Mouse (Mus musculus) neural tube, embryonic 13.5 days (tissue): ENCODE results near the gene Lacc1. TPM values are rescaled to one million over a fixed set of nuclear protein-coding genes. Genes with fewer than 3 reads are reported as not detected.

Experiments
- ATAC-seq: fragments of 200-750 bp; cut with Nextera tagmentation; 2 replicates; pipeline ENCODE4 v1.8.0; 2017; ENCODE audit warnings: low read depth, mild to moderate bottlenecking, moderate TSS enrichment, moderate library complexity
- H3K27ac ChIP-seq: fragments of 300-500 bp; sonication (generic); replicated peaks from 2 replicates; pipeline ENCODE4 v1.5.1; 2015; ENCODE audit warnings: moderate library complexity, mild to moderate bottlenecking, inconsistent platforms
- H3K27me3 ChIP-seq: fragments of 300-500 bp; sonication (generic); 2 replicates; pipeline ENCODE4 v1.6.1; 2015; ENCODE audit warnings: mild to moderate bottlenecking, inconsistent platforms
- H3K36me3 ChIP-seq: fragments of 300-500 bp; sonication (generic); 2 replicates; pipeline ENCODE4 v1.6.1; 2015; ENCODE audit warnings: mild to moderate bottlenecking, inconsistent platforms
- H3K4me1 ChIP-seq: fragments of 300-500 bp; sonication (generic); replicated peaks from 2 replicates; pipeline ENCODE4 v1.6.1; 2015; ENCODE audit warnings: inconsistent platforms
- H3K4me2 ChIP-seq: fragments of 300-500 bp; sonication (generic); 2 replicates; pipeline ENCODE4 v1.6.1; 2015; ENCODE audit warnings: inconsistent platforms, mild to moderate bottlenecking, moderate library complexity
- H3K4me3 ChIP-seq: fragments of 300-500 bp; sonication (generic); 2 replicates; pipeline ENCODE4 v1.5.1; 2015; ENCODE audit warnings: mild to moderate bottlenecking, inconsistent platforms
- H3K9ac ChIP-seq: fragments of 300-500 bp; sonication (generic); 2 replicates; pipeline ENCODE4 v1.6.1; 2015; ENCODE audit warnings: moderate library complexity, mild to moderate bottlenecking, inconsistent platforms
- H3K9me3 ChIP-seq: fragments of 300-500 bp; sonication (generic); 2 replicates; pipeline ENCODE4 v1.6.1; 2016; ENCODE audit warnings: inconsistent platforms
- WGBS: fragments of 180-500 bp; shearing (Covaris S2); methylation state at CpG from one replicate; pipeline ENCODE4 v1.1.7; 2015; 5-methylcytosine and 5-hydroxymethylcytosine counted together
- polyA plus RNA-seq: library from polyadenylated mRNA; unstranded; fragments of >200 nt; fragmentation: Nextera tagmentation; extraction: Ambion mirVana; gene quantifications from 2 replicates; pipeline ENCODE4 v1.2.1, GENCODE M21; 2015

Lacc1 gene
- 3.5 and 3.6 TPM in 2 replicates for polyA plus RNA-seq

DNA sequence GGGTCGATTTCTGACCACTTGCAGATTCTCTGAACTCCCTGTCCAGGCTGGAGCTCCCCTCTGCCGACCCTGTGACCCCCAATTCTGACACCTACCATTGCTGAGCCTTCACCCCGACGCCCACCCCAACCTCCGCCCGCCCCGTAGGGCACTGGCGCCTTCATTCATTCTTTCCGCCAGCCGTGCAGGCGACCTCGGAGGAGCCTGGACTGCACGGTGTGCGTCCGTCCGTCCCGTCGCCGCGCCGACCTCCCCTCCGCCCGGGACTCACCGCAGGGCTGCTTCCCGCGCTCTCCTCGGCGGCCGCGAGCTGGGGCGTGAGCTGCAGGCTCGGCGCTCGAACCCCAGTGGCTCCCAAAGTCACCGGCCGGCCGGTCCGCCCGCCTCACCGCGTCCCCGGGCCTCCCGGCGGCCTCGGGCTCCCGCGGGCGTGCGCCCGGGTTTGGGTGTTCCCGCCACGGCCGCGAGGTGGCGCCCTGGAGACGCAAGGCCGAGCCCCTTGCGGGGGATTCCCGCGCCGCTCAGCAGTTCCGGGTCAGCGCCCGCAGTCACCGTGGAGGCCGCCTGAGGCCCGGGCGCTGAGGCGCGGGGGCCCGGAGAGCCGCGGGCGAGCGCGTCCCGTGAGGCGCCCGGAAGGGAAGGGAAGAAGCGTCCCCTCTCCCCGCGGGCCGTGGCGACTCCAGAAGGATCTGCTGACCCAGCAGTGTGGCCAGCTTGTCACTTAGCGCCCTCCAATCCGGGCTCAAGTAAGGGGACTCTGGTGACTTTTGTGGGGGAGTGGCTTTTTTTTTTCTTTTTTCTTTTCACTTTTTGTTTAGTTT is at the start of gene Lacc1, which contains the start of gene Ccdc122:
Gene Lacc1, minus strand, starts transcription at position 679 of the 821 bp plus-strand sequence.
Gene Ccdc122, plus strand, starts transcription at position 547 of the 821 bp plus-strand sequence.
- H3K4me1 ChIP-seq = peaks cover 7% of the 10 kb centered on the region
- H3K27me3 ChIP-seq = no peaks in the 10 kb centered on the region
- H3K9ac ChIP-seq = peak within 1 kb of the TSS; percentile 70
- no peaks in the 10 kb centered on the region for H3K36me3 ChIP-seq
- no peaks in the 10 kb centered on the region for H3K9me3 ChIP-seq
- peak within 1 kb of the TSS; percentile 51 for H3K4me3 ChIP-seq
- ATAC-seq = peak; percentile 83
- H3K4me2 ChIP-seq = peak within 1 kb of the TSS; percentile 77
- H3K27ac ChIP-seq = no peak within 1 kb of the TSS
- under 1% methylated on average over 76 of the region's 86 CpGs for WGBS

GRCm38 (mm10) chr14:77081248-77081647 is 44.5 kb upstream of the Lacc1 start:
- Histone ChIP-seq H3K27me3 (no peaks in the 10 kb centered on the region), H3K27ac (no peak overlapping the region), H3K4me3 (no peak overlapping the region), H3K9me3 (no peaks in the 10 kb centered on the region), H3K36me3 (no peaks in the 10 kb centered on the region), H3K4me2 (no peak overlapping the region), H3K9ac (no peak overlapping the region), H3K4me1 (no peaks in the 10 kb centered on the region)
- no peak for ATAC-seq
- WGBS = 95% methylated on average over 5 of the region's 5 CpGs

DNA sequence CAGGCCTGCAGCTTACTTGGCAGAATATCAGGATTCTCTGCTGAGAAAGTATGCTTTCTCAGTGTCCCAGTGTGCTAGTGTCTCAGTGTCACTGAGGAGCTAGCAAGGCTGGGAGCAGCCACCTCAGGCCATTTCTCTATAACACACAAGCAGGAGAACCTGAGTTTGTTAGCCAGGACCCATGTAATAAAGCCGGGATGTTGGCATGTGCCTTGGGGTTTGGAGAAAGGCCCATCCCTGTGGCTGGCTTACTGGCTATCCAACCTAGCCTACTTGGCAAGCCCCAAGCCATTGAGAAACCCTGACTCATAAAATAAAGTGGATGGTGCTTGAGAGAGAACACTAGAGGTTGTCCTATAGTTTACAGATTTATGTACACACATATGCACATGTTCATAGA is 32.7 kb upstream of the Lacc1 start:
- Histone ChIP-seq H3K4me3 (no peak overlapping the region), H3K9ac (no peak overlapping the region), H3K36me3 (no peaks in the 10 kb centered on the region), H3K27me3 (no peaks in the 10 kb centered on the region), H3K4me1 (no peaks in the 10 kb centered on the region), H3K27ac (no peak overlapping the region), H3K9me3 (no peaks in the 10 kb centered on the region), H3K4me2 (no peak overlapping the region)
- no peak for ATAC-seq
- WGBS = 92% methylated on average over 1 of the region's 1 CpGs

DNA sequence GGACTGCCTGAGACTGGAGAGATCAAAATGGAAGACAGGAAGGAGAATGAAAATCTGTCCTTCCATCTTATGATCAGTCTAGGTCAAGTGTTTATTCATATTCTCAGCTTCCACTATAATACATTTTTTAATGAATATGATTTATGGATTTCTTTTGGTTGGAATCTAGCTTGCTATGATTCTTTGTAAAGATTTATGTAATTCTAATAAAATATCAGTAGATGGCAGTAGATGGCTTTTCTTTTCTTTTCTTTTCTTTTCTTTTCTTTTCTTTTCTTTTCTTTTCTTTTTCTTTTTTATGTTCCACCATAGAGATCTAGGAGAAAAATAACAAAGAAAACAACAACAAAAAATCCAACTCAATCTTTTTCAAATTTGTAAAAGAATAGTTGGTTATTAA is 16.6 kb upstream of the Lacc1 start:
- Histone ChIP-seq H3K27me3 (no peaks in the 10 kb centered on the region), H3K9ac (no peak overlapping the region), H3K4me1 (no peaks in the 10 kb centered on the region), H3K9me3 (peaks cover 8% of the 10 kb centered on the region; the same call in 1 of the 2 replicates), H3K36me3 (no peaks in the 10 kb centered on the region), H3K27ac (no peak overlapping the region), H3K4me2 (no peak overlapping the region), H3K4me3 (no peak overlapping the region)
- no peak for ATAC-seq

GRCm38 (mm10) chr14:77037832-77038425 is 1.2 kb upstream of the Lacc1 start:
- Histone ChIP-seq H3K36me3 (no peaks in the 10 kb centered on the region), H3K4me1 (peaks cover 7% of the 10 kb centered on the region), H3K27me3 (no peaks in the 10 kb centered on the region), H3K4me3 (no peak overlapping the region), H3K4me2 (no peak overlapping the region), H3K27ac (no peak overlapping the region), H3K9me3 (no peaks in the 10 kb centered on the region), H3K9ac (no peak overlapping the region)
- no peak for ATAC-seq
- 86% methylated on average over 8 of the region's 8 CpGs for WGBS

- Histone ChIP-seq H3K9me3 (no peaks in the 10 kb centered on the region), H3K9ac (no peak overlapping the region), H3K27ac (no peak overlapping the region), H3K4me1 (peaks cover 7% of the 10 kb centered on the region), H3K36me3 (no peaks in the 10 kb centered on the region), H3K4me3 (no peak overlapping the region), H3K27me3 (no peaks in the 10 kb centered on the region), H3K4me2 (no peak overlapping the region)
- WGBS = 89% methylated on average over 5 of the region's 5 CpGs
- ATAC-seq = no peak
Measured at GRCm38 (mm10) chr14:77037330-77037729, 626 bp upstream of the Lacc1 start.

- H3K4me1 ChIP-seq = peaks cover 7% of the 10 kb centered on the region
- H3K36me3 ChIP-seq = no peaks in the 10 kb centered on the region
- no peak overlapping the region for H3K27ac ChIP-seq
- H3K27me3 ChIP-seq = no peaks in the 10 kb centered on the region
- WGBS = 78% methylated on average over 8 of the region's 8 CpGs
- H3K9ac ChIP-seq = no peak overlapping the region
- no peak for ATAC-seq
- no peak overlapping the region for H3K4me3 ChIP-seq
- no peak overlapping the region for H3K4me2 ChIP-seq
- H3K9me3 ChIP-seq = no peaks in the 10 kb centered on the region
Measured at GRCm38 (mm10) chr14:77034970-77035369, 1.7 kb downstream of the Lacc1 start.

- no peak overlapping the region for H3K27ac ChIP-seq
- H3K27me3 ChIP-seq = no peaks in the 10 kb centered on the region
- H3K4me1 ChIP-seq = peaks cover 7% of the 10 kb centered on the region
- H3K4me2 ChIP-seq = no peak overlapping the region
- ATAC-seq = no peak
- no peak overlapping the region for H3K9ac ChIP-seq
- no peaks in the 10 kb centered on the region for H3K36me3 ChIP-seq
- no peaks in the 10 kb centered on the region for H3K9me3 ChIP-seq
- WGBS = 62% methylated on average over 7 of the region's 7 CpGs
- no peak overlapping the region for H3K4me3 ChIP-seq
Measured at GRCm38 (mm10) chr14:77034175-77034915, 2.4 kb downstream of the Lacc1 start.

DNA sequence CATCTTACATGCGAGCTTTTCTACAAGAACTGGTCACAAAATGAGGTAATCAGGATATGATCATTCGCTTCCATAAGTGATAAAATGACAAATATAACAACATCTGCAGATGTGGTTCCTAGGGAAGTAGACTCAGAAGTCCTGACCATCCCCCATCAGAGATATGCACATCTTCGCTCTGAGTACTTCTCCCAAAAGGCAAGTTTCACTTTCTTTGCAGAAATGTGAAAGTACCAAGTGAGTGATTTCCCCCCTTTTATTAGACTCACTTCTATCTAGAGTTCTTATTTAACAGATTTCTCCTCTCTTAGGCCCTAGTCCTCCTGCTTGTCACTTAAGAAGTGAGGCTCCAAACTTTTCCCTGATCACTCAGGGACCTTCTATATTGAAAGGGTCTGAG is 3.3 kb downstream of the Lacc1 start:
- H3K4me1 ChIP-seq = peaks cover 7% of the 10 kb centered on the region
- H3K4me2 ChIP-seq = no peak overlapping the region
- H3K27ac ChIP-seq = no peak overlapping the region
- no peaks in the 10 kb centered on the region for H3K27me3 ChIP-seq
- no peak overlapping the region for H3K4me3 ChIP-seq
- no peaks in the 10 kb centered on the region for H3K36me3 ChIP-seq
- ATAC-seq = no peak
- no peak overlapping the region for H3K9ac ChIP-seq
- WGBS = 90% methylated on average over 3 of the region's 3 CpGs
- H3K9me3 ChIP-seq = no peaks in the 10 kb centered on the region

DNA sequence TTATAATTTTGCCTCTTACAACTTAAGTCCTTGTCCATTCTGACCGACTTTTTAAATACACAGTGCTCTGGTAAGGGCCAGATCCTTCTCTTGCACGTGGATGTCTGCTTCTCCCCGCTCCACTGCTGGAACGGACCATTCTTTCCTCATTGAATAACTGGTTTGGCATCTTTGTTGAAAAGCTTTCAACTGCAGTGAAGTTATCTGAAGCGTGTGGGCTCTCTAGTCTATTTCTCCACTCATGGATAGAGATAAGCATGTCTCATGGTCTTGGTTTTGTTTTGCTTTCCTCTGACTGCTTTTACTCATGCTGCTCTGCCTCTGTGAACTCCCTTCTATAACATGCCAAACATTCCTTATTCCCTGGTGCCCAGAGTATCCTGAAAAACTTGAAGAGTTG is 4.3 kb downstream of the Lacc1 start:
- Histone ChIP-seq H3K9me3 (no peaks in the 10 kb centered on the region), H3K4me3 (no peak overlapping the region), H3K27ac (no peak overlapping the region), H3K27me3 (no peaks in the 10 kb centered on the region), H3K4me2 (no peak overlapping the region), H3K4me1 (peaks cover 7% of the 10 kb centered on the region), H3K36me3 (no peaks in the 10 kb centered on the region), H3K9ac (no peak overlapping the region)
- no peak for ATAC-seq
- WGBS = 80% methylated on average over 5 of the region's 5 CpGs

DNA sequence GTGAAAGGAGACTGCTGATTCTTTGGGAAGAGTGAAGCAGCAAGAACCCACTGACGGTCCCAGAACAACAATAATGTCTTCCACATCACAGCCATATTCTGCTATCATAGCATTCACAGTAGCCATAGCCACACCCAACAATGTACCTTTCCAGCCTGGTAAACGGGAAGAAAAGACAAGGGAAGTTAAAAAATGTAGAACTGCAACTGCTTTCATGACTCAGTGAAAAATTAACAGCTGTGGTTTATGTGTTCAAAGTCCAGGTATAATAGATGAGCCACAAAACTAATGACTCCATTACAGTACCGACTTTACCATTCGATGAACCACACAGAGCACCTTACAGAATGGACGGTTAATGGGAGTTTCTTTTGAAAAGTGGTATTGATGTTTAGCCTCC is 5.9 kb downstream of the Lacc1 start:
- Histone ChIP-seq H3K4me3 (no peak overlapping the region), H3K4me1 (no peaks in the 10 kb centered on the region; the same call in 1 of the 2 replicates), H3K27ac (no peak overlapping the region), H3K9ac (no peak overlapping the region), H3K27me3 (no peaks in the 10 kb centered on the region), H3K4me2 (no peak overlapping the region), H3K9me3 (no peaks in the 10 kb centered on the region), H3K36me3 (no peaks in the 10 kb centered on the region)
- 86% methylated on average over 5 of the region's 5 CpGs for WGBS
- ATAC-seq = no peak
